Mouse (Mus musculus) macrophage (primary cell): ENCODE data around the gene Cpt1a. TPM values are rescaled to one million over a fixed set of nuclear protein-coding genes. Genes with fewer than 3 reads are reported as not detected.

Experiments used
- H3K27ac ChIP-seq: fragments of 350-480 bp; formaldehyde crosslinking; 2 replicates; pipeline ENCODE4 v1.9.0; 2021
- H3K36me3 ChIP-seq: fragments of 350-480 bp; formaldehyde crosslinking; 2 replicates; pipeline ENCODE4 v1.9.0; 2021; ENCODE audit errors: inconsistent target
- H3K4me3 ChIP-seq: fragments of 350-480 bp; formaldehyde crosslinking; 2 replicates; pipeline ENCODE4 v1.9.0; 2021; ENCODE audit errors: inconsistent target
- H3K79me2 ChIP-seq: fragments of 350-480 bp; formaldehyde crosslinking; 2 replicates; pipeline ENCODE4 v1.9.0; 2021; ENCODE audit errors: inconsistent target
- WGBS: methylation state at CpG from one replicate; pipeline ENCODE4 v1.1.7; 2026; ENCODE audit warnings: inconsistent platforms; ENCODE audit not compliant: missing documents; 5-methylcytosine and 5-hydroxymethylcytosine counted together
- polyA plus RNA-seq: library from polyadenylated mRNA; stranded (reverse); fragments of 250-400 nt; gene quantifications from 3 replicates; pipeline ENCODE4 v1.2.4, GENCODE M21; 2018; ENCODE audit warnings: inconsistent platforms
- total RNA-seq, 78 experiments: library from RNA; depleted of rRNA; stranded (reverse); fragments of 250-400 nt; gene quantifications; 1 replicate in 9 of 78; 2 replicates in 24 of 78; 3 replicates in 43 of 78; 4 replicates in 2 of 78; pipeline ENCODE4 v1.2.4; 2018; ENCODE audit warnings: inconsistent platforms in 56 of 78

The Cpt1a gene
- 10 to 100 TPM in 24 of 26 experiments, 1 to 10 TPM in 2; 8.6 to 87.1 (median 48.0) TPM for total RNA-seq (2018; cell fraction: chromatin; rRNA removed)
- total RNA-seq (2018; cell fraction: cytosol; rRNA removed), result 100 to 1,000 TPM in 1 of 26 experiments, 10 to 100 TPM in 25; 54.2 to 105 (median 76.0) TPM
- 10 to 100 TPM; 30.6 to 80.4 (median 49.2) TPM for total RNA-seq (2018; cell fraction: nucleus; rRNA removed)
- 64.9 to 112 TPM (median 73.6 TPM) in 3 replicates for polyA plus RNA-seq

DNA sequence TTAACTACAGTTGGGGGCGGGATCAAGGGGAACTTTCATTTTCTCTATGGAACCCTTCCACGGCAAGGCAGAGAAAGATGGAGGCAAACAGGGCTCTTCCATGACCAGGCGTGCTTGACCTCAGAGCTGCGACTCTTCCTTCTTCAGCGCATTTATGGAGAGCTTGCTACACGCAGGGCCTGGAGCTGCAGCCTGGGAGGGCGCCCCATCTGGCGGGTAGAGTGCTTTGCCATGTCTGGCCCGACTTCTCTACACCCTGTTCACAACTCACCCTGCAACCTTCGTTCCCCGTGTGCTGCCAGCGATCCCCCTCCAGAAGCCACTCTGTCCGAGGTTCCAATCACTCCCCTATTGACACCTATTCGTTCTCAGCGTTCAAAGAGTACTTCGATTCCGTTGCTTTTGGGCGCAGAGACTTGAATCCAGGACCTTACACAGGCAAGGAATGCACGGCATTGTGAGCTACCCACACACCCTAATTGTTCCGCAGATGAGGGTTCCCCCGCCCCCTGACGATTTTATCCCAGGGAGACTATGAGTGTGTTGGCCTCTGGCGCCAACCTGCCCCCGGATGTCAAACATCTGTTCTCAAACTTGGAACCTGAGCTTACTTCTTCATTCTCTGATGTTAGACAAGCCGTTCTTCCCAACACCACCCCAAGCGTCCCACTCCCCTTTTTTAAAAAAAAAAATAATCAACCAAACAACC is at the start of gene Cpt1a:
Gene Cpt1a (plus strand): TSS at position 74 of the 709 bp plus-strand sequence.
- Histone ChIP-seq H3K4me3 (peak within 1 kb of the TSS; percentile 90), H3K27ac (peak within 1 kb of the TSS; percentile 58), H3K36me3 (no peaks in the 10 kb centered on the region), H3K79me2 (peaks cover 32% of the 10 kb centered on the region)
- WGBS, result 1% methylated on average over 26 of the region's 26 CpGs

DNA sequence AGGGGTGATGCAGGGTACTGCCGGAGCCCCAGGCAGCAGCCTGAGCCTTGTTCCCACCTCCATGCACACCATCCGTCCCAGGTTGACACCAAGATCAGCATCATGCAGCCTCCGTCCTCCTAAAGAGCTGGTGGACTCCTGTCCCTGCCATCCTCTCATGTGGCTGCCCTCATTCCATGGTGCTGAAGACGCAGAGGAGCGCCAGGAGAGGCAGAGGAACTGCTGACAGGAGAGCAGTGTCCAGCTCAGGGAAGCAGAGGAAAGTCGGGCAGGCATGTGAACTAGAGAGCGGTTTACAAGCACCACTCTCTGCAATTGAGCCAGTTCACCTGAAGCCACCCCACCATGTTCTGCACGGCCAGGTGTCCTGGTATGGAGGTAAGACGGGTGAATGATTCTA is 48.8 kb upstream of the Cpt1a start:
- Histone ChIP-seq H3K4me3 (no peak overlapping the region), H3K36me3 (peaks cover 79% of the 10 kb centered on the region), H3K27ac (no peak overlapping the region), H3K79me2 (no peaks in the 10 kb centered on the region)
- WGBS, result 96% methylated on average over 9 of the region's 9 CpGs

DNA sequence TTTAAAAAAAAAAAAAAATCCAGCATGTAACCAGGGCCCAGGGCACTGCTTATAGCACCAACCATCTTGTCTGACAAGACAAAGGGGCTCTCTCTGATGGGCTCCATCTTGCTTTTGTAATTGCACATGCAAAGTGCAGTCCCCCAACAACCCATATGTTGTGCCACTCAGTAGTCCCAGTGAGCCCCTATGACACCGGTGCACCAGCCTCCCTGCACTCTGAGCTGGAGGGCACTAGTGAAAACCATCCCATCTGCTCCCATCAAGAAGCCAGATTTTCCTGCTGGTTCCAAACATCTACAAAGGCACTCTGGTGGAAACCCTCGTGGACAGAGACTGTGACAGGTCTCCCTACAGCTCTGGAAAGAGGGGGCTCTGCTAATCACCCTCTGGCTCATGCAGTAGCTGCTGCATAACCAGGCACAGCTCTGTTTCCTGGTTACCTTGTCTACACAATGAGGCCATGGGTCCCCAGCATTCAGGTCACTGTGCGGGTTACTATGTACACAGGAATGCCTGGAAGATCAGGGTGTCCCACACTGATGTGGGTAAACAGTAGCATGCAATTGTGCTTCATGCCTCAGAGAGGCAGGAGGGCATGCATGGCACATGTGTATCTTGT is 46.3 kb upstream of the Cpt1a start:
- no peaks in the 10 kb centered on the region for H3K79me2 ChIP-seq
- no peak overlapping the region for H3K4me3 ChIP-seq
- whole genome bisulfite sequencing, result 84% methylated on average over 3 of the region's 3 CpGs
- H3K27ac ChIP-seq, result no peak overlapping the region
- H3K36me3 ChIP-seq, result peaks cover 71% of the 10 kb centered on the region

DNA sequence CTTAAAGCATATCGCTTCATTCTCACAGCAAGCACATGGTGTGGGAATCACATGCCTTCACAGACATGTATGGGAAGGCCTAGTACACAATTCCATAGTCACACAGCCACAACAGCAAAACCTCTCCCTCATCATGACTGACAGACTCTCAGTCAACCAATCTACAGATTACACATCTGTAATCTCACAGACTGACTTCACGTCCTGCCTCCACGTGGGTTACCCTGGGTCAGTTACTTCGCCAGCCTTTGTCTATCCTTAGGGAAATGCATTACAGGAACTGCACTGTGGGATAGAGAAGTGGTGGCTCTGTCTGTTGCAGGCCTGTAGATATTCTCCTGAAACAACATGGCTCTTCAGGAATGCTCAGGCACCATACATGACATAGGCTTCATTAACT is 40.2 kb upstream of the Cpt1a start:
- Histone ChIP-seq H3K27ac (no peak overlapping the region), H3K36me3 (peaks cover 31% of the 10 kb centered on the region; the same call in 1 of the 2 replicates), H3K79me2 (peaks cover 28% of the 10 kb centered on the region), H3K4me3 (peak overlapping the region; percentile 67)
- WGBS, result 86% methylated on average over 4 of the region's 4 CpGs

DNA sequence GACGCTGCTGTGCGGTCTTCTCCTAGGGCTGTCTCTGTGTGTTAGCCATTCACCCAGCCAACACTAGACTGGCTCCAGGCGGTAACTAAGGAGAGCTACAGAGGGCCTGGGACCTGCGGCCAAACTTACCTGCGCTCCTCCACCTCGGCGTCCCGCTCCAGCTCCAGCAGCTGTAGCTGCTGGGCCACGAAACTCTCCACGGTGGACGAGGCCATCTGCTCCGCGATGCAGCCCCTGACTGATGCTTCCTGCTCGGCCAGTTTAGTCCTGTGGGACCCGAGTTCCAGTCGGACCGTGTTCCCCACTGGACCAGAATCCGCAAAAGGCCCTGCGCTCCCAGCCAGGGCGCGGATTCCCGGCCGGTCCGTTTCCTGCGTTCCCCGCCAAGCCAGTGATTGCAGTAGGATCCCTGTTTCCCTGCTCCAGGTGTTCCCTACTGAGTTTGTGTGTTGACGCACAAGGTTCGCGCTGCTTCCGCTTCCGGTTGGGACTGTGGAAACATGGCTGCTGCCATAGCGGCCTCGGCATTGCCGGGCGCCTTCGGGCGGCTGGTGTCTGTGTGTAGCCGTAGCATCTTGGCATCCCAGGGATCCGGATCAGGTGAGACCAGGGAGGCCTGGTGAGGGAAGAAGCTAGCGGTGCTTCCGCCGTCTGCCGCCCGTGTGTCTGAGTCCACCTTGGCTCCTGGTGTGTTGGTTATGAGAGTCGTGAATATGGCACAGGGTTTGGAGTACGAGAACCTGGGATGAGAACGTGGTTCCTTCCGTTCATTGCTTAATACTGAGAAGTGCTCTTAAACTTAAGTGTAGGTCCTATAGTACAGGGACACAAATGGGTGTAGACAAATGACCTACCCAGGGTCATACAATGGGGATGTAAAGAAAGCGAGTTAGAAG is 39.3 kb upstream of the Cpt1a start, which contains the start of the genes Mrpl21 and Ighmbp2:
Gene Mrpl21 (plus strand): TSS at position 330 of the 896 bp plus-strand sequence.
Gene Ighmbp2 (minus strand): TSS at position 446 of the 896 bp plus-strand sequence.
- H3K79me2 ChIP-seq, result peaks cover 28% of the 10 kb centered on the region
- H3K36me3 ChIP-seq, result peaks cover 30% of the 10 kb centered on the region; the same call in 1 of the 2 replicates
- peak within 1 kb of the TSS; percentile 37 for H3K27ac ChIP-seq
- under 1% methylated on average over 49 of the region's 49 CpGs for WGBS
- H3K4me3 ChIP-seq, result peak within 1 kb of the TSS; percentile 67

DNA sequence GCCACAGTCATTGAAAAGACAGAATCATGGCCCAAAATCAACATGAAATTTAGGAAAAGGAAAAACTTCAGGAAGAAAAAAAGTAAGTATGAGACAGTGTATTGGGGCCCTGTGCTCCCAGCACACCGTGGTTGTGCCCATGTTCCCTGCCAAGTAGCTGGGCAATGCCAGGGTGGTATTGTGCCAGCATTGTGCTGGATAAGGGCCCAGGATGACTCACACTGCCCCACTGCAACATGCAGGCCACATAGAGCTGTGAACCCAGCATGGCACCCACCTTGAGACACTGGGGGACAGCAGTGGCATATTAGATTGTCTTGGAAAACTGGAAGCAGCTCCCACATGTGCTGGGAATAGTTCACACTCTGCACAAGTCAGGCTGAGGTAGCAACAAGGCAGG is 33.1 kb upstream of the Cpt1a start:
- peaks cover 10% of the 10 kb centered on the region for H3K79me2 ChIP-seq
- no peak overlapping the region for H3K27ac ChIP-seq
- no peak overlapping the region for H3K4me3 ChIP-seq
- WGBS, result 100% methylated on average over 1 of the region's 1 CpGs
- peaks cover 46% of the 10 kb centered on the region for H3K36me3 ChIP-seq

DNA sequence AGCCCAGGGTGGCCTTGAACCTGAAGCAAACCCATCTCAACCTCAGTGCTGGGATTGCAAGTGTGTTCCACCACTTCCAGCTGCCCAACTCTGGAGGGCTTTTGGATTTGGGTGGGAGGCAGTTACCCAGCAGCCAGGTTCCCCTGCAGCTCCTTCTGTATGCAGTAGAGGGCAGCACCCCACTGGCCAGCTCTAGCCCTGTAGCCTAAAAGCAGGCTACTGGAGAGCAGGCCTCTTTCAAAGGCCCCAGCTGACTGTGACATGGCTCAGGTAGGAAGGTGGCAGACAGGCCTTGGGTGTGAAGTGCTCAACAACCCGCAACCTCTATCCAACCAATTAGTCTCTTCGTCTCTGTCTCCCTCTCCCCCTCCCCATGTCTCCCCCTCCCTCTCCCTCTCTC is 30.1 kb upstream of the Cpt1a start:
- Histone ChIP-seq H3K79me2 (no peaks in the 10 kb centered on the region), H3K27ac (no peak overlapping the region), H3K36me3 (peaks cover 35% of the 10 kb centered on the region), H3K4me3 (no peak overlapping the region)
- WGBS, result 96% methylated on average over 2 of the region's 2 CpGs

DNA sequence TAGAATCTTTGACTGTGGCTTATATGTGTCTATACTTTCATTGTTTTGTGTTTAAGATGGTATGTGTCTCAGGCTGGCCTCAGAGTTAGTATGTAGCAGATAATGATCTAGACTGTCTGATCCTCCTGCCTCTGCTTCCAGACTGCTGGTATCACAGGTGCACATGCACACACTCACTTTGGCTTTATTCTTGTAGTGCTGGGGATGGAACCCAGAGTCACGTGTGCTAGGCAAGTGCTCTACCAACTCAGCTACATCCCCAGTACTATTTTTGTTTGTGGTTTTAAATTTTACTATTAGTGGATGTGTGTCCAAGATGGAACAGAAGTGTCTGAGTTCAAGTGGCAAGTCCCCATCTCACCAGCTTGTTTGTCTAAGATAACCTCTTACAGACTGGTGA is 29.1 kb upstream of the Cpt1a start:
- H3K4me3 ChIP-seq, result no peak overlapping the region
- no peaks in the 10 kb centered on the region for H3K79me2 ChIP-seq
- H3K36me3 ChIP-seq, result peaks cover 28% of the 10 kb centered on the region
- 100% methylated on average over 1 of the region's 1 CpGs for WGBS
- H3K27ac ChIP-seq, result no peak overlapping the region

DNA sequence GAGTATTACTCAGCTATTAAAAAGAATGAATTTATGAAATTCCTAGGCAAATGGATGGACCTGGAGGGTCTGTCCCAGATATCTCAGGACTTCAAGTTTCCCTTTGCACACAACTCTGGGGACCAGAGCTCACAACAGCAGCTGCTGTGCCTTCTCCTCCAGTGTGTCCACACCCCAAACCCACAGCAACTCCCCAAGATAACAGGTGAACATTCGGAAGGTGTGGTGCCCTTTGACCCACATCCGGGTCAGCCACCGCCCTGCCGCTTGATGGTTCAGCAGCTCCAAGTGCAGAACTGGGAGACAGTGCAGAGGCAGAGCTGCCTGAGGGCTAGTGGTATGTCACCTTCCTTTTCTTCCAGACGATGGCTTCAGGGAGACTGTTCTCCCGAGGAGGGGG is 26.9 kb upstream of the Cpt1a start:
- Histone ChIP-seq H3K27ac (no peak overlapping the region), H3K79me2 (no peaks in the 10 kb centered on the region), H3K4me3 (no peak overlapping the region), H3K36me3 (peaks cover 9% of the 10 kb centered on the region; the same call in 1 of the 2 replicates)
- WGBS, result 96% methylated on average over 6 of the region's 6 CpGs

DNA sequence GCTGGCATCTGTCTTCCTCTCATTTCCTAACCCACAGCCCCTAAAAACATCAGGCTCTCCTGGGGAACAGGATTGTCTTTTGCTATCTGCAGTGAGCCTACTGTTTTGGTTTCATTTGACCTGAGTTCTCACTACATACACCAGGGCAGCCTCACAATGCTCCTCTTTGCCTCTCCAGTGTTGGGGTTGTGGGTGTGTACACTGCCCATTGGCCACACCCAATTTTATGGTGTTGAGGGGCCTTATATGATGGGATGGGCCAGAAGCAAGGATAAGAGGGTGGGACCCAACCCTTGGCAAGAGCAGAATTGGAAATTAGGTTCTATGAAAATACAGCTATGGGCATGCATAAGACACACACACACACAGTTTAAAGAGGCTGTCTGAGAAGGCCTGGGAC is 25.1 kb upstream of the Cpt1a start:
- Histone ChIP-seq H3K79me2 (no peaks in the 10 kb centered on the region), H3K27ac (no peak overlapping the region), H3K36me3 (no peaks in the 10 kb centered on the region), H3K4me3 (no peak overlapping the region)

DNA sequence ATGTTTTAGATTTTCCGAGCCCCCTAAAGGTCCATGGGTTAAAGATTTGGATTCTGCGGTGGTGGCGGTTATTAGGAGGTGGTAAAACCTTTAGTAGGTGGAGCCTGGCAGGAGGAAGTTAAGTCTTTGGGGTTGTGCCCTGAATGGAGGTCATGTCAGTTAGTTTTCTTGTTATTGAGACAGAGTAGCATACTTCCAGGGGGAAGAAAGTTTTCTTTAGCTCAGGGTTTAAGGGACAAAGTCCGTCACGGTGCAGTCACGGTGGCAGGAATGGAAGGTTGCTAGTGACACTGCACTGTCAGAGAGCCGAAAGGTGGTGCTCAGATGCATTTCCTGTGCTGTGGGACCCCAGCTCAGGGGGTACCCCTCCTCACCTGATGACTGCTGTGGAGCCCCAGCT is 24.4 kb upstream of the Cpt1a start:
- no peak overlapping the region for H3K4me3 ChIP-seq
- H3K27ac ChIP-seq, result no peak overlapping the region
- H3K36me3 ChIP-seq, result no peaks in the 10 kb centered on the region
- 94% methylated on average over 7 of the region's 7 CpGs for WGBS
- H3K79me2 ChIP-seq, result no peaks in the 10 kb centered on the region

DNA sequence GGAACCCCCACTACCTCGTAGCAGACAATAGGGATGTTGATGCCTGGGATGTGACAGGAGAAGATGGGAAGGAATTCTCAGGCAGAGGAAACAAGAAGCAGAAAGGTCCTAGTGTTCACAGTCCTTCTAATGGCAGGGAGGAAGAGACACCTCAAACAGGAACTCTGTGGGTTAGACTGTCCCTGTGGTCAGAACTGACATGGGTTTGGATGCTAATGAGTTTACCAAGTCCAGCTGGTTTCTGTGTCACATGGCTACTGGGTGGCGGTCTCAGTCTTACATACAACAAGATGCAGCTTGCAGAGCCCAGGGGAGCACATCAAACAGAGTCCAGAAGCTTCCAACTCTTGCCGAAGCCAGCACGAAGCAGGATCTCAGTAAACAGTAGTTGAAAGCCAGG is 18.1 kb upstream of the Cpt1a start:
- no peak overlapping the region for H3K4me3 ChIP-seq
- 38% methylated on average over 4 of the region's 4 CpGs for WGBS
- H3K27ac ChIP-seq, result no peak overlapping the region
- no peaks in the 10 kb centered on the region for H3K79me2 ChIP-seq
- H3K36me3 ChIP-seq, result no peaks in the 10 kb centered on the region

DNA sequence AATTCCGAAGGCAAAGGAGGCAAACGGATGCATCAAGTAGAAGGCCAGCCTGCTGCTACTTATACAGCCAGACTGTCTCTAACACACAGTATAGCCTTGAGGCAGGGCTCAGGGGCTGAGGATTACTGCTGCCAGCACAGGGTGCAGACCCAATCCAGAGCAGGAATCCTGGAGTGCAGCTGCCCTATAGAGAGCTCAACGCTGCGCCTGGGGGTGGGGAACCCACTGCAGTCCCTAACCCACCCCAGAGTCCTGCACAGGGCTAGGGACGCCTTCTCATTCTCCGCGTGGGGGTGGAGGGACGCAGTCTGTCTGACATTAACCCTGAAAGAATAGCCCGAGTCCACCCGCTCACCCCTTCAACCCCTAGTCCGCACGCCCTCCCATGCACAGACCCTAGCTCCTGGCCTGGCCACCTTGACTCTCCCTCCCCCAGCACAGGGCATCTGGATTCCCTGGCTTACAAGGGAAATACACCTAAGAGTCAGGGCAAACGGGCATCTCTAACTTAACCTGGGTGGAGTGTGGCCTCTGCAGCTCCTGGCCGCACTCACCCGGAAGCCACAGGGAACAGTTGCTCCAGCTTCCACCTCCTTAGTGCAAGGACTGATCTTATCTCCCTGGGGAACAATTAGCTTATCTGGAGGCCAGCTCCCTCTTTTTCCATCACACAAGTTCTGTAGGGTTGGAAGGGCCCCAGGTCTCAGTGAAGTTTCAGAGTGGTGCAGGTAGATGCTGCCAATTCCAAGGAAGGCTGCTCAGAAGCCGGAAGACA is 14.8 kb upstream of the Cpt1a start:
- Histone ChIP-seq H3K36me3 (no peaks in the 10 kb centered on the region), H3K27ac (no peak overlapping the region), H3K4me3 (no peak overlapping the region), H3K79me2 (no peaks in the 10 kb centered on the region)
- WGBS, result 86% methylated on average over 16 of the region's 16 CpGs

DNA sequence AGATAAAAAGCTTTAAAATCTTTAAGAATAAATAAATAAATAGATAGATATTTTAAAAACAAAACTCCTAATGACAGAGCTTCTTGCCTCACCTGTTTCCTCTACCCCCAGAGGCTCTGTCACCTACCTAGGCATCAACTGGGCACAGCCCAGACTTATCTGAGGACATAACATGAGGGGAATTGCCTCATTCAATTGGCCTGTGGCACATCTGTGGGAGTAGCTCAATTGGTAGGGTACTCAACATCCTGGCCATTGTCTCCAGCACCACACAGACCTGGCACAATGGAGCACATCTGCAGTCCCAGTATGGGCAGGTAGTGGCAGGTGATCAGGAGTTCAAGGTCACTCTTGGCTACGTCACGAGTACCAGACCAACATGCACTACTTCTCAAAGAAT is 2.8 kb upstream of the Cpt1a start:
- no peaks in the 10 kb centered on the region for H3K36me3 ChIP-seq
- WGBS, result 100% methylated on average over 2 of the region's 2 CpGs
- no peak overlapping the region for H3K4me3 ChIP-seq
- H3K27ac ChIP-seq, result no peak overlapping the region
- H3K79me2 ChIP-seq, result peaks cover 11% of the 10 kb centered on the region; the same call in 1 of the 2 replicates
